Comparison of ENCODE assay signal across 8 mouse cellular contexts in genomic region chr6:89070011-89070410, GRCm38 (mm10).
DNase-seq lines count a peak whose midpoint lies in the region; ATAC-seq lines count a peak whose summit lies in the region.

No protein-coding gene starts in this region.

- H3K4me3 ChIP-seq in hindbrain, embryonic 11.5 days (ENCODE audit: low read depth, low read length), result no peak overlapping the region
- H3K4me3 ChIP-seq in hindbrain, embryonic 16.5 days (ENCODE audit: low read length), result no peak overlapping the region

- no peak overlapping the region for H3K9ac ChIP-seq in hindbrain, embryonic 11.5 days (ENCODE audit: low read depth, low read length)
- H3K9ac ChIP-seq in hindbrain, embryonic 16.5 days (ENCODE audit: low read depth, low read length), result no peak overlapping the region

- no peak for ATAC-seq in hindbrain, embryonic 11.5 days (ENCODE audit: low FRiP score)
- no peak for ATAC-seq in hindbrain, embryonic 16.5 days
- ATAC-seq in hematopoietic stem cell, adult 5-6 weeks (replicated peaks in 1 of 2; ENCODE audit: insufficient read depth in 1 of 2, low FRiP score in 2 of 2, low TSS enrichment in 1 of 2, low read depth in 1 of 2, poor library complexity in 2 of 2, severe bottlenecking in 2 of 2), result peak; percentile 29 to 69; a peak in 1 of 4 replicates

- no peaks in the 10 kb centered on the region for H3K4me1 ChIP-seq in hindbrain, embryonic 11.5 days (replicated peaks; ENCODE audit: control insufficient read depth, insufficient read depth, low read length)
- no peaks in the 10 kb centered on the region; the same call in 1 of the 2 replicates for H3K4me1 ChIP-seq in hindbrain, embryonic 16.5 days (ENCODE audit: control insufficient read depth, insufficient read depth, low read depth, low read length)

- peak; percentile 72 for DNase-seq in hindbrain, embryonic 11.5 days (ENCODE audit: low spot score)
- peak; percentile 77 for DNase-seq in adrenal gland, postnatal 25 days
- peak; percentile 20 to 25 for DNase-seq in lung, adult 18-20 months
- DNase-seq in testis, postnatal 14 days (ENCODE audit: low spot score), result peak; percentile 29
- no peak for DNase-seq in cerebellum, postnatal 14 days
- no peak for DNase-seq in frontal cortex, postnatal 36 days (ENCODE audit: low spot score in 2 of 2)

- no peak overlapping the region for H3K4me2 ChIP-seq in hindbrain, embryonic 11.5 days (replicated peaks; ENCODE audit: low read depth, low read length)
- no peak overlapping the region for H3K4me2 ChIP-seq in hindbrain, embryonic 16.5 days (ENCODE audit: low read length)

- no peak overlapping the region for H3K27ac ChIP-seq in hindbrain, embryonic 11.5 days (ENCODE audit: low read depth, low read length)
- no peak overlapping the region for H3K27ac ChIP-seq in hindbrain, embryonic 16.5 days (ENCODE audit: low read depth, low read length)

- H3K36me3 ChIP-seq in hindbrain, embryonic 11.5 days (ENCODE audit: control insufficient read depth, insufficient read depth, low read length), result no peaks in the 10 kb centered on the region
- no peaks in the 10 kb centered on the region for H3K36me3 ChIP-seq in hindbrain, embryonic 16.5 days (ENCODE audit: control insufficient read depth, insufficient read depth, low read length)

- WGBS in hindbrain, embryonic 11.5 days, result 19% methylated on average over 3 of the region's 3 CpGs
- 20% methylated on average over 3 of the region's 3 CpGs for WGBS in hindbrain, embryonic 16.5 days

- H3K9me3 ChIP-seq in hindbrain, embryonic 11.5 days (ENCODE audit: control insufficient read depth, low read length), result no peaks in the 10 kb centered on the region
- H3K9me3 ChIP-seq in hindbrain, embryonic 16.5 days (ENCODE audit: control insufficient read depth, low read length), result no peaks in the 10 kb centered on the region

- H3K27me3 ChIP-seq in hindbrain, embryonic 11.5 days (ENCODE audit: control insufficient read depth, insufficient read depth, low read length), result no peaks in the 10 kb centered on the region
- H3K27me3 ChIP-seq in hindbrain, embryonic 16.5 days (replicated peaks; ENCODE audit: control insufficient read depth, insufficient read depth, low read length), result no peaks in the 10 kb centered on the region

Comparison
In these comparisons a context has a peak if more than half of its experiments do, and no peak if none do; other contexts are left out.
1. ATAC-seq: peak in hematopoietic stem cell, adult 5-6 weeks (2 of 2); none in hindbrain, embryonic 11.5 days (single experiment) and hindbrain, embryonic 16.5 days (single experiment).
2. DNase-seq: peak in hindbrain, embryonic 11.5 days (single experiment), adrenal gland, postnatal 25 days (single experiment), lung, adult 18-20 months (2 of 2) and testis, postnatal 14 days (single experiment); none in cerebellum, postnatal 14 days (0 of 2) and frontal cortex, postnatal 36 days (0 of 2).